Comparison of ENCODE assay signal across 33 mouse cellular contexts in genomic region chr11:52692701-52693100, GRCm38 (mm10).
"Had no signal": no experiment of that assay in that cellular context is flagged by ENCODE, and none has a peak within 500 bp of the region (broad histone marks: within the 10 kb centered on the region; RNA-seq: fewer than 3 reads in every experiment).

No protein-coding gene starts in this region.

- H3K9ac ChIP-seq: limb, embryonic 12.5 days; limb, embryonic 13.5 days; limb, embryonic 15.5 days; liver, embryonic 12.5 days; liver, embryonic 13.5 days; liver, embryonic 14.5 days; liver, embryonic 15.5 days; liver, postnatal 0 days; lung, embryonic 14.5 days; lung, embryonic 15.5 days; midbrain, embryonic 12.5 days; midbrain, embryonic 13.5 days; midbrain, embryonic 15.5 days; neural tube, embryonic 12.5 days; neural tube, embryonic 13.5 days had no signal

- DNase-seq: left cerebral cortex, postnatal 4 days; liver; liver, embryonic 13.5 days; liver, postnatal 0 days; lung, adult 18-20 months; lung, adult 2 months; lung, embryonic 14.5 days; lung, postnatal 10 days; lung, postnatal 14 days; lung, postnatal 36 days; lung, postnatal 4 days; midbrain, embryonic 14.5 days had no signal

- H3K4me1 ChIP-seq: limb, embryonic 10.5 days; limb, embryonic 12.5 days; limb, embryonic 13.5 days; limb, embryonic 15.5 days; liver, embryonic 12.5 days; liver, embryonic 13.5 days; liver, embryonic 15.5 days; lung, embryonic 15.5 days; megakaryocyte, embryonic 14.5 days; midbrain, embryonic 10.5 days; midbrain, embryonic 13.5 days; midbrain, embryonic 15.5 days; neural tube, embryonic 12.5 days; neural tube, embryonic 13.5 days had no signal

- H3K27ac ChIP-seq: limb, embryonic 10.5 days; limb, embryonic 12.5 days; limb, embryonic 13.5 days; limb, embryonic 15.5 days; liver, embryonic 12.5 days; liver, embryonic 13.5 days; liver, embryonic 14.5 days; liver, embryonic 15.5 days; lung, embryonic 15.5 days; macrophage; midbrain, embryonic 10.5 days; midbrain, embryonic 12.5 days; midbrain, embryonic 13.5 days; midbrain, embryonic 15.5 days; neural tube, embryonic 12.5 days; neural tube, embryonic 13.5 days had no signal

- H3K4me3 ChIP-seq: limb, embryonic 10.5 days; limb, embryonic 12.5 days; limb, embryonic 13.5 days; limb, embryonic 15.5 days; liver, embryonic 12.5 days; liver, embryonic 13.5 days; liver, embryonic 15.5 days; lung, embryonic 15.5 days; megakaryocyte, embryonic 14.5 days; midbrain, embryonic 10.5 days; midbrain, embryonic 12.5 days; midbrain, embryonic 13.5 days; midbrain, embryonic 15.5 days; myocyte; neural tube, embryonic 12.5 days; neural tube, embryonic 13.5 days had no signal

- ATAC-seq: liver, embryonic 12.5 days; liver, postnatal 0 days; lung, postnatal 0 days; midbrain, embryonic 13.5 days; midbrain, embryonic 15.5 days; midbrain, embryonic 16.5 days had no signal

- H3K36me3 ChIP-seq: limb, embryonic 10.5 days; limb, embryonic 12.5 days; limb, embryonic 13.5 days; limb, embryonic 15.5 days; liver, embryonic 12.5 days; liver, embryonic 13.5 days; liver, embryonic 15.5 days; lung, embryonic 15.5 days; midbrain, embryonic 10.5 days; midbrain, embryonic 12.5 days; midbrain, embryonic 13.5 days; midbrain, embryonic 15.5 days; neural tube, embryonic 12.5 days; neural tube, embryonic 13.5 days had no signal

- H3K27me3 ChIP-seq: limb, embryonic 12.5 days; limb, embryonic 15.5 days; liver, embryonic 12.5 days; liver, embryonic 13.5 days; liver, embryonic 15.5 days; lung, embryonic 15.5 days; midbrain, embryonic 12.5 days; midbrain, embryonic 13.5 days; midbrain, embryonic 15.5 days; neural tube, embryonic 12.5 days; neural tube, embryonic 13.5 days had no signal

- H3K9me3 ChIP-seq: limb, embryonic 10.5 days; limb, embryonic 12.5 days; limb, embryonic 15.5 days; liver, embryonic 12.5 days; liver, embryonic 13.5 days; liver, embryonic 15.5 days; lung, embryonic 15.5 days; midbrain, embryonic 10.5 days; midbrain, embryonic 12.5 days; midbrain, embryonic 15.5 days had no signal

- H3K4me2 ChIP-seq: limb, embryonic 12.5 days; limb, embryonic 13.5 days; limb, embryonic 15.5 days; liver, embryonic 11.5 days; liver, embryonic 12.5 days; liver, embryonic 13.5 days; liver, embryonic 15.5 days; lung, embryonic 14.5 days; lung, embryonic 15.5 days; midbrain, embryonic 11.5 days; midbrain, embryonic 12.5 days; midbrain, embryonic 13.5 days; midbrain, embryonic 15.5 days; neural tube, embryonic 12.5 days; neural tube, embryonic 13.5 days had no signal
